Mouse (Mus musculus) small intestine, adult 2 months (tissue): Measurements from ENCODE around the gene Rasgef1b.

Source experiments
- CTCF ChIP-seq: fragments of 200-500 bp; IDR thresholded peaks from 2 replicates; pipeline ENCODE4 v1.5.1; 2012; ENCODE audit warnings: low read depth, mild to moderate bottlenecking, control low read depth, inconsistent platforms, low read length, moderate library complexity, mixed read lengths; ENCODE audit not compliant: insufficient replicate concordance, insufficient read length; ENCODE audit errors: extremely low read depth
- POLR2A ChIP-seq: fragments of 200-500 bp; IDR thresholded peaks from 2 replicates; pipeline ENCODE4 v1.6.1; 2012; ENCODE audit warnings: low read depth, mild to moderate bottlenecking, control low read depth, inconsistent platforms, low read length, moderate library complexity

DNA sequence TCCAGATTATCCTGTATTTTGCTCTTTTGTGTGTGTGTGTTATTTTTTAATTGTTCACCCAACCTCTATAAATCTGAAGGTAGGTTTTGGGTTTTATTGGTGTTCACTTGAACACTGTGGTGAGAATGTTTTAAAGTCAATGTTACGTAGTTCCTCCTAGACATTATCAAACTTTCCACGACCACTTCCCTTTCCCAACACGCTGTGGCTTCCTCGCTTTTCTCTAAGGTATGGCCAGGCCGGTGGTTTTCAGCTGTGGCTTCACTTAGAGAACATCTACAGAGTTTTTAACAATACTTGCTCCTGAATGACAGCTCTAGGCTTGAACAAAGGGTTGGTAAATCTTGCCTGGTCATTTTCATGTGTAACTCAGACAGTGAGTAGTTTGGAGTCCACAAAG lies 461.5 kb downstream of the Rasgef1b start:
- TF ChIP-seq POLR2A (no peak), CTCF (no peak)
